Mouse (Mus musculus): ENCODE data around the gene Adssl1. TPM values are rescaled to one million over a fixed set of nuclear protein-coding genes. Genes with fewer than 3 reads are reported as not detected.

Adssl1 gene
- polyA plus RNA-seq, 2 experiments from 2014 or later = 2.0 to 2.3 TPM

DNA sequence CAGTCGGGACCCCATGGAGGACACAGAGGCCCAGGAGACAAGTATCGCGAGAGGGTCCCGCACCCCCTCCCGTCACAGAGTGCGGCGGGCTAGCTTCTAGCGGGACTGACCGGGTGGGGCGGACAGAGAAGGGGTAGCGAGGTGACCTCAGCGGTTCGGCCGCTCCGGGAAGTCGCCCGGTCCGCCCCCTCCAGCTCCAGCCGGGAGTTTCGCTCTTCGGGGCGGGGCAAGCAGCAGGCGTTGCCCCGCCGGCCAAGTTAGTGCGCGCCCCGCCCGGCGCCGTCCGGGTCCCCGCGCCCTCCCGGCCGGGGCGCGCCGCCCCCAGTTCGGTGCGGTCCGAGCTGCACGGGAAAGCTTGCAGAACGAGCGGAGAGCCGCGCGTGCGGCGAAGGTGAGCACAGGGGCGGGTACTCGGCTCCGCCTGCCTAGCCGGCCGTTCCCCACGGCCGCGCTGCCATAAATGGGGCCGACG is 58.7 kb downstream of the Adssl1 start, which contains the start of gene Zbtb42:
Zbtb42 (plus strand) TSS at position 274 of the 472 bp plus-strand sequence.
- ATAC-seq = peak; percentile 7

DNA sequence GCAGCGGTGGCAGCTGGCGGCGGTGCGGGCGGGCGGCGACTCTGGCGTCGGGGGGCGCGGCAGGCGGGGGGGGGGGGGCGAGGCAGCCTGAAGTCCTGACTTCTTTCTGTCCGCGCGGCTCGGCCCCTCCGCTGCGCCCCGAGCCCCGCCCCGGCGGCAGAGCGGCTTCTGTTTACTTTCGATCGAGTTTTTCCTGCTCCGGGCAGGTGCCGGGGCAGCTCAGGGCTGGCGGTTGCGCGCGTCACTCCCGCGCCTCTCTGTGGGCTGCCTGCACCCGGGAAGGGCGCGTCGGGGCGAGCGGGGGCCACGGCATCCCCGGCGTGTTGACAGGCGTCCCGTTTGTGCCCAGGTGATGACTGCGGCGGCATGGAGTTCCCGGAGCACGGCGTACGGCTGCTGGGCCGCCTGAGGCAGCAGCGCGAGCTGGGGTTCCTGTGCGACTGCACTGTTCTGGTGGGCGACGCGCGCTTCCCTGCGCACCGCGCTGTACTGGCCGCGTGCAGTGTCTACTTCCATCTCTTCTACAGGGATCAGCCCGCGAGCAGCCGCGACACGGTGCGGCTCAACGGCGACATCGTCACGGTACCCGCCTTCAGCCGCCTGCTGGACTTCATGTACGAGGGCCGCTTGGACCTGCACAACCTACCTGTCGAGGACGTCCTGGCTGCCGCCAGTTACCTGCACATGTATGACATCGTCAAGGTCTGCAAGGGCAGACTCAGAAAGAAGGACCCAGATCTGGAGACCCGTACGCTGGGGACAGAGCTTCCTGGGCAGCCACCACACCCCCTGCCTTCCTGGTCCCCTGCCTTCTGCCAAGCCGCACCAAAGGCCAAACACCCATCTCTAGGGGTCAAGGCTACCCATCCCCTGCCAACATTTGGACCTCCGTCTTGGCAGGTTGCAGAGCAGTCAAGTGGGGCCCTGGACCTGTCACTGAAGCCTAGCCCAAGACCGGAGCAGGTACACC is 59.5 kb downstream of the Adssl1 start:
- ATAC-seq = peak; percentile 19

DNA sequence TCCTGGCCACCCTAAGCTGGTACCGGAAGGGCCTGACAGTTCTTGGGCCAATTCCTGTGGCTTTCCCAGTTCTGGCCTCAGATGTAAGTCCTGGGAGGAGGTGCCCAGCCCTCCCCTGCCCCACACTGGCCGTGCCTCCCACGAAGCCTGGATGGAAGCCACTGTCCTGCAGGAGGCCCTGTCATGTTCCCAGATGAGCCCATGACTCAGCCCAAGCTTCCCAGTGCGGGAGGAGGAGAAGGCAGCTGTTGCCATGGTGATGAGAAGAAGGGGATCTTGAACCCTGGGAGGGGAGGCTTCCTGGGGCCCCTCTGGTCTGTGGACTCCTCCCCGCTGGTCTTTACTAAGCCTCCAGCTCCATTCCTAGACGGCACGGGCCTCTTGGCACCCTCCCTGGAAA is 63.5 kb downstream of the Adssl1 start:
- no peak for ATAC-seq

DNA sequence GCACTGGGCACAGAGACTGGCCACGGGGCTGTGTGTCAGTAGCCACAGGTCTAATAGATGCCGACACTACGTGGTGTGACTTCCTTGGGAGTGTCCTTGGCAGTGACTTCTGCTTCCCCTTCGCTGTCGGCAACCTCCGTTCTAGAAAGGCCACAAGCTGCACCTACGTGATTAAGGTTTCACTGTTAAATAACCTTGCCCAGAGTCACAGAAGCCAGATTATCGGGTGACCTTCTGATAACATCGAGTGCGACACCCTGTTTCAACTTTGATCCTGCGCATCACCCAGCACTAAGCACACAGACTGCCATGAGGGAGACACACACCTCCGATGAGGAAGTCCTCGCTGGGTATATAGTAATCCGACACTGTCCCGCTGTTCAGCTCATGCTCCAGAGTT is 68.6 kb downstream of the Adssl1 start:
- ATAC-seq = peak; percentile 35

Other genes with a start within 250 kb of the Adssl1 start
- not detected for gene A530016L24Rik, start 130.6 kb upstream of the Adssl1 start, polyA plus RNA-seq (2017; shearing (Covaris generic))
- not detected for gene Tmem179, start 103.3 kb upstream of the Adssl1 start, polyA plus RNA-seq (2017; shearing (Covaris generic))
- gene Inf2, start 31.3 kb upstream of the Adssl1 start, polyA plus RNA-seq (2017; shearing (Covaris generic)) = 10 to 100 TPM in 1 of 2 experiments, 1 to 10 TPM in 1; 9.1 to 12.2 TPM
- 10 to 100 TPM; 30.9 to 37.1 TPM for gene Siva1, start 24.6 kb downstream of the Adssl1 start, polyA plus RNA-seq (2017; shearing (Covaris generic))
- 10 to 100 TPM; 14.6 to 18.4 TPM for gene Akt1, start 54.8 kb downstream of the Adssl1 start, polyA plus RNA-seq (2017; shearing (Covaris generic))
- 1 to 10 TPM; 2.8 to 2.9 TPM for gene Zbtb42, start 58.8 kb downstream of the Adssl1 start, polyA plus RNA-seq (2017; shearing (Covaris generic))
- gene Cep170b, start 100.4 kb downstream of the Adssl1 start, polyA plus RNA-seq (2017; shearing (Covaris generic)) = 1 to 10 TPM; 2.4 to 4.9 TPM
- 1 to 10 TPM; 1.7 to 7.2 TPM for gene Pld4, start 140.6 kb downstream of the Adssl1 start, polyA plus RNA-seq (2017; shearing (Covaris generic))
- gene Ahnak2, start 182.6 kb downstream of the Adssl1 start, polyA plus RNA-seq (2017; shearing (Covaris generic)) = not detected
- gene Clba1, start 188.9 kb downstream of the Adssl1 start, polyA plus RNA-seq (2017; shearing (Covaris generic)) = under 1 TPM in 1 of 2 experiments, not detected in 1; 0.22 TPM
- gene Cdca4, start 209.4 kb downstream of the Adssl1 start, polyA plus RNA-seq (2017; shearing (Covaris generic)) = 10 to 100 TPM; 70.5 to 85.8 TPM
- gene Gpr132, start 248.2 kb downstream of the Adssl1 start, polyA plus RNA-seq (2017; shearing (Covaris generic)) = 100 to 1,000 TPM in 1 of 2 experiments, 10 to 100 TPM in 1; 79.5 to 107 TPM

Data from CD4-positive, CD25-positive, alpha-beta regulatory T cell, adult 4 months (primary cell).